Mouse (Mus musculus) heart, postnatal 0 days (tissue): Measurements from ENCODE around the gene Foxp1.

ENCODE experiments used
- CTCF ChIP-seq: IDR thresholded peaks from 2 replicates; pipeline ENCODE4 v1.5.1; 2016; ENCODE audit warnings: antibody characterized with exemption, control low read depth, low read depth
- EP300 ChIP-seq: IDR thresholded peaks from 2 replicates; pipeline ENCODE4 v1.6.1; 2016; ENCODE audit warnings: antibody characterized with exemption, low read depth

DNA sequence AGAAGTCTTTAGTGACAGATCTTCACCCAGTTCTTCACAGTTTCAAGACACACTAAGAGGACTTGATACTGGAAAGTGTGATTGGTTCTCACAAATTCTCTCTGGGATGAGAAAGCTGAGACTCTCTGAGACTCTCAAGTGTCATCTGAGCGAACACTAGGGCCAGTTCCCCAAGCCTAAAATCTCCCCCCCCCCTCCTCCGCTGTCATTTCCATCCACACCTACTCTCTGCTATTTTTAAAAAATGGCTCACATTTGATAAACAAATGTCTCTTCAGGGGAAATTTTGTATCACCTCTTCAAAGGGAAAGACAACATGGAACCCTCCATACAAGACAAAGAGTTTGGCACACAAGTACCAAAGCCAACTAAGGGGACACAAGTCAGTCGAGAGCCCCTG is 346.3 kb downstream of the Foxp1 start:
- no peak for TF ChIP-seq CTCF
- TF ChIP-seq EP300 = no peak
